Mouse (Mus musculus) ZHBTc4 (cell line): Measurements from ENCODE around the gene Vps13c.

Experiments
- DNase-seq: peaks from one replicate; pipeline ENCODE4 v3.0.0-alpha.2; 2011; ENCODE audit warnings: low read depth, low spot score

Vps13c gene

GRCm38 (mm10) chr9:67830411-67831358, 9.5 kb upstream of the Vps13c start:
- DNase-seq, result peak; percentile 90

GRCm38 (mm10) chr9:67831359-67832045, 8.7 kb upstream of the Vps13c start:
- peak; percentile 80 for DNase-seq

- peak; percentile 76 for DNase-seq
These were observed 8.1 kb upstream of the Vps13c start, which contains the start of gene C2cd4a for GRCm38 (mm10) chr9:67832046-67832605. C2cd4a (minus strand) TSS chr9:67832330.

GRCm38 (mm10) chr9:67834535-67834934, 5.7 kb upstream of the Vps13c start:
- no peak for DNase-seq

- DNase-seq, result no peak
These were observed 2.9 kb upstream of the Vps13c start for GRCm38 (mm10) chr9:67837311-67837710.

GRCm38 (mm10) chr9:67842797-67843196, 2.6 kb downstream of the Vps13c start:
- DNase-seq, result no peak

GRCm38 (mm10) chr9:67845012-67845411, 4.8 kb downstream of the Vps13c start:
- no peak for DNase-seq

GRCm38 (mm10) chr9:67845648-67846047, 5.5 kb downstream of the Vps13c start:
- DNase-seq, result no peak

- DNase-seq, result no peak
These were observed 5.9 kb downstream of the Vps13c start for GRCm38 (mm10) chr9:67846089-67846488.

GRCm38 (mm10) chr9:67847606-67848005, 7.4 kb downstream of the Vps13c start:
- DNase-seq, result no peak

GRCm38 (mm10) chr9:67849397-67849796, 9.2 kb downstream of the Vps13c start:
- peak; percentile 45 for DNase-seq

GRCm38 (mm10) chr9:67849846-67850245, 9.7 kb downstream of the Vps13c start:
- no peak for DNase-seq

- peak; percentile 87 for DNase-seq
These were observed 11.0 kb downstream of the Vps13c start for GRCm38 (mm10) chr9:67851150-67851549.

- no peak for DNase-seq
These were observed 20.1 kb downstream of the Vps13c start for GRCm38 (mm10) chr9:67860273-67860672.

GRCm38 (mm10) chr9:67863332-67863731, 23.1 kb downstream of the Vps13c start:
- DNase-seq, result no peak

- DNase-seq, result no peak
These were observed 23.8 kb downstream of the Vps13c start for GRCm38 (mm10) chr9:67864011-67864410.

- no peak for DNase-seq
These were observed 25.2 kb downstream of the Vps13c start for GRCm38 (mm10) chr9:67865411-67865810.

GRCm38 (mm10) chr9:67867411-67867810, 27.2 kb downstream of the Vps13c start:
- no peak for DNase-seq

GRCm38 (mm10) chr9:67869691-67870450, 29.7 kb downstream of the Vps13c start:
- no peak for DNase-seq

GRCm38 (mm10) chr9:67874522-67875222, 34.5 kb downstream of the Vps13c start:
- DNase-seq, result no peak

- peak; percentile 68 for DNase-seq
These were observed 35.1 kb downstream of the Vps13c start for GRCm38 (mm10) chr9:67875337-67875736.
